ENCODE assay signal across 30 mouse cellular contexts in the genomic region with DNA sequence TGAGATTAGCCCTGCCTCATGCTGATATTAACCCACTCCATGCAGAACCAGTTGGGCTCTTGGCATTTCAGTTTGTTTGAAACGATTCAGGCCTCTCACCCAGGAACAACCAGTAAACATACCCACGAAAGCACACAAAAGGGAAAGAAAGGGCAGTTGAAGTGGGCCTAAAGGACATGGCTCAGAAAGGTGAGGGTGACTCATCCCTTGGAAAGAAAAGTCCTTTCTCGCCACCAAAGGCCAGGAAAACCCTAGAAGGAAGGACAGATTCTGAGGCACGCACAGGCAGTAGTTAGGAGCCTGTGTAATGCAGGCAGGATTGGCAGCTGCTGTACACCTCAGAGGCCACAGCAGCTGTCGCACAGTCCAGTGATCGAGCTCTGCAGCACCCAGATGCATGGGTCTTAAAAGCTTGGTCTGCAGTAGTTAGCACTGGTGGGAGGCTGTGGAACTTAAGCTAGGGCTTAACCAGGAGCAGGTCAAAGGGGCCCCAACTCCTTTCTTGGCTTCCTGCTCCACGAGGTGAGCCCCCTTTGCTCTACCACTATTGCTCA. TPM values are rescaled to one million over a fixed set of nuclear protein-coding genes. Genes with fewer than 3 reads are reported as not detected.
DNase-seq lines count a peak whose midpoint lies in the region; ATAC-seq and TF ChIP-seq lines count a peak whose summit lies in the region.
"Had no signal": no experiment of that assay in that cellular context is flagged by ENCODE, and none has a peak within 500 bp of the region (broad histone marks: within the 10 kb centered on the region; RNA-seq: fewer than 3 reads in every experiment).

No protein-coding gene starts in this region.

- peaks cover under 1% of the 10 kb centered on the region; the same call in 1 of the 2 replicates for H3K4me1 ChIP-seq in hindbrain, postnatal 0 days (ENCODE audit: insufficient read depth, low read length)
- H3K4me1 ChIP-seq in hindbrain, embryonic 10.5 days (replicated peaks) = peaks cover 8% of the 10 kb centered on the region
- 0 out of 2 replicates have a peak, but pooled peaks cover 6% of the 10 kb centered on the region for H3K4me1 ChIP-seq in embryonic facial prominence, embryonic 14.5 days (ENCODE audit: control insufficient read depth, insufficient read depth, low read length)

- DNase-seq in adrenal gland, adult 2 months = peak; percentile 36
- no peak for DNase-seq in adrenal gland, postnatal 14 days
- DNase-seq in hindbrain, postnatal 0 days (ENCODE audit: low spot score) = no peak
- no peak for DNase-seq in hindbrain, embryonic 10.5 days (ENCODE audit: low spot score)
- DNase-seq in embryonic facial prominence, embryonic 14.5 days (ENCODE audit: low spot score) = peak; percentile 50
- no peak for DNase-seq in urinary bladder, postnatal 36 days (ENCODE audit: low spot score in 2 of 2)
- DNase-seq in heart, postnatal 36 days = no peak
- DNase-seq: adrenal gland, adult 8-10 months; cerebellum, adult 9-11 months; embryo, embryonic 11 days; gastrocnemius, postnatal 25 days; heart, adult 11 months; heart, postnatal 10 days; kidney, adult 8-10 months; kidney, postnatal 10 days; layer of hippocampus, postnatal 36 days; left cerebral cortex, postnatal 4 days; liver, postnatal 0 days; right cerebral cortex, adult 18-20 months; right cerebral cortex, postnatal 4 days had no signal

- TF ChIP-seq CTCF in hindbrain, postnatal 0 days (IDR thresholded peaks at IDR 0.05; ENCODE audit: low read depth) = no peak

- intact Hi-C loops in heart, postnatal 36 days (cut with DNase I) = no loop called here

- no peak overlapping the region for H3ac ChIP-seq in myocyte (ENCODE audit: control insufficient read depth, insufficient read length)

- H3K4me2 ChIP-seq in hindbrain, postnatal 0 days (ENCODE audit: low read depth, low read length) = no peak overlapping the region
- H3K4me2 ChIP-seq in embryonic facial prominence, embryonic 14.5 days (ENCODE audit: low read depth, low read length) = no peak overlapping the region
- no peak overlapping the region for H3K4me2 ChIP-seq in myocyte (ENCODE audit: low read depth)
- H3K4me2 ChIP-seq: forebrain, embryonic 13.5 days; heart, embryonic 13.5 days; intestine, embryonic 15.5 days; midbrain, embryonic 11.5 days; neural tube, embryonic 12.5 days had no signal

- no peak overlapping the region for H3K4me3 ChIP-seq in hindbrain, postnatal 0 days (ENCODE audit: low read length)
- no peak overlapping the region for H3K4me3 ChIP-seq in hindbrain, embryonic 10.5 days
- no peak overlapping the region for H3K4me3 ChIP-seq in embryonic facial prominence, embryonic 14.5 days (ENCODE audit: low read depth, low read length)
- H3K4me3 ChIP-seq in myocyte = no peak overlapping the region
- H3K4me3 ChIP-seq: forebrain, embryonic 13.5 days; heart, embryonic 13.5 days; intestine, embryonic 15.5 days; neural tube, embryonic 12.5 days had no signal

- H3K79me2 ChIP-seq in myocyte (ENCODE audit: control insufficient read depth, insufficient read depth) = peaks cover 57% of the 10 kb centered on the region

- H3K9ac ChIP-seq in hindbrain, postnatal 0 days (replicated peaks; ENCODE audit: low read length) = no peak overlapping the region
- H3K9ac ChIP-seq in embryonic facial prominence, embryonic 14.5 days (ENCODE audit: low read depth, low read length) = no peak overlapping the region
- H3K9ac ChIP-seq: forebrain, embryonic 13.5 days; heart, embryonic 13.5 days; intestine, embryonic 15.5 days; liver, postnatal 0 days; neural tube, embryonic 12.5 days had no signal

- ATAC-seq in hindbrain, postnatal 0 days = no peak
- no peak; the same call in 1 of the 2 replicates for ATAC-seq in embryonic facial prominence, embryonic 14.5 days (ENCODE audit: low read depth)
- ATAC-seq: activated CD4-positive, CD25-positive, alpha-beta regulatory T cell, adult 4 months; forebrain, embryonic 13.5 days; hindbrain, embryonic 16.5 days; intestine, embryonic 15.5 days; liver, postnatal 0 days; midbrain, embryonic 16.5 days had no signal

- H3K9me3 ChIP-seq in hindbrain, postnatal 0 days (ENCODE audit: low read length) = no peaks in the 10 kb centered on the region
- H3K9me3 ChIP-seq in hindbrain, embryonic 10.5 days = no peaks in the 10 kb centered on the region
- H3K9me3 ChIP-seq in embryonic facial prominence, embryonic 14.5 days (ENCODE audit: control insufficient read depth, low read length) = no peaks in the 10 kb centered on the region
- H3K9me3 ChIP-seq: forebrain, embryonic 13.5 days; heart, embryonic 13.5 days; intestine, embryonic 15.5 days; neural tube, embryonic 12.5 days had no signal

- H3K36me3 ChIP-seq in hindbrain, postnatal 0 days (ENCODE audit: insufficient read depth, low read length) = peaks cover 27% of the 10 kb centered on the region
- H3K36me3 ChIP-seq in hindbrain, embryonic 10.5 days = peaks cover 77% of the 10 kb centered on the region
- peaks cover 56% of the 10 kb centered on the region for H3K36me3 ChIP-seq in embryonic facial prominence, embryonic 14.5 days (ENCODE audit: control insufficient read depth, insufficient read depth, low read length)
- peaks cover 15% of the 10 kb centered on the region for H3K36me3 ChIP-seq in myocyte (ENCODE audit: control insufficient read depth, insufficient read depth)

- no peaks in the 10 kb centered on the region for H3K27me3 ChIP-seq in hindbrain, postnatal 0 days (ENCODE audit: insufficient read depth, low read length)
- H3K27me3 ChIP-seq in hindbrain, embryonic 10.5 days (ENCODE audit: insufficient read depth, poor library complexity, severe bottlenecking) = no peaks in the 10 kb centered on the region
- no peaks in the 10 kb centered on the region for H3K27me3 ChIP-seq in embryonic facial prominence, embryonic 14.5 days (replicated peaks; ENCODE audit: control insufficient read depth, insufficient read depth, low read length)
- no peaks in the 10 kb centered on the region for H3K27me3 ChIP-seq in myocyte (ENCODE audit: control insufficient read depth, insufficient read depth, insufficient read length)
- H3K27me3 ChIP-seq: CH12.LX; forebrain, embryonic 13.5 days; heart, embryonic 13.5 days; intestine, embryonic 15.5 days; neural tube, embryonic 12.5 days had no signal

- WGBS in hindbrain, postnatal 0 days = 83% methylated on average over 7 of the region's 7 CpGs
- 91% methylated on average over 7 of the region's 7 CpGs for WGBS in hindbrain, embryonic 10.5 days
- 80% methylated on average over 7 of the region's 7 CpGs for WGBS in embryonic facial prominence, embryonic 14.5 days

- no peak for TF ChIP-seq POLR2A in myocyte (IDR thresholded peaks at IDR 0.05; ENCODE audit: insufficient read length, low read depth)

- H3K27ac ChIP-seq in hindbrain, postnatal 0 days = 0 out of 2 replicates have a peak overlapping the region, but pooled peaks have one; percentile 11
- H3K27ac ChIP-seq in hindbrain, embryonic 10.5 days = no peak overlapping the region
- H3K27ac ChIP-seq in embryonic facial prominence, embryonic 14.5 days (replicated peaks; ENCODE audit: low read depth, low read length) = no peak overlapping the region
- H3K27ac ChIP-seq: forebrain, embryonic 13.5 days; heart, embryonic 13.5 days; intestine, embryonic 15.5 days; neural tube, embryonic 12.5 days had no signal

TF ChIP-seq in myocyte, 11 proteins besides CTCF, POLR2A, EP300 and RAD21:
- TF ChIP-seq TCF12 (IDR thresholded peaks at IDR 0.05; ENCODE audit: insufficient read depth, poor library complexity, severe bottlenecking) (peak; percentile 26), REST (IDR thresholded peaks at IDR 0.05; ENCODE audit: insufficient read depth, insufficient read length) (no peak), MAX (IDR thresholded peaks at IDR 0.05; ENCODE audit: low read depth) (no peak), TCF3 (IDR thresholded peaks at IDR 0.05; ENCODE audit: insufficient read length, low read depth) (peak; percentile 52), MYOG (IDR thresholded peaks at IDR 0.05; ENCODE audit: control insufficient read depth in 1 of 3, insufficient read depth in 1 of 3, insufficient read length in 2 of 3, low read depth in 2 of 3) (peak; percentile 92 to 97 (median 94)), USF1 (IDR thresholded peaks at IDR 0.05; ENCODE audit: low read depth) (no peak), MYOD1 (IDR thresholded peaks at IDR 0.05; ENCODE audit: control insufficient read depth in 1 of 3, insufficient read length in 2 of 3, low read depth in 2 of 3) (peak; percentile 79 to 99 (median 93)), CEBPB (IDR thresholded peaks at IDR 0.05; ENCODE audit: insufficient read depth, poor library complexity, severe bottlenecking) (no peak)

RNA-seq across cellular contexts. Expression of a gene that starts 53.3 kb away (rescaled TPM):
- 10 to 100 TPM; 22.9 to 26.0 TPM for total RNA-seq in adrenal gland, adult 2 months (2021)
- 6.8 and 8.7 TPM in 2 replicates for polyA plus RNA-seq in adrenal gland, adult 2 months (2012; rRNA removed)
- 49.9 and 61.8 TPM in 2 replicates for total RNA-seq in adrenal gland, postnatal 14 days (2021)
- 30.8 and 34.8 TPM in 2 replicates for total RNA-seq in hindbrain, postnatal 0 days (2014; rRNA removed)
- polyA plus RNA-seq in hindbrain, postnatal 0 days (2015; fragmentation: Nextera tagmentation; extraction: Ambion mirVana) = 38.0 and 41.9 TPM in 2 replicates
- 51.1 and 56.5 TPM in 2 replicates for polyA plus RNA-seq in hindbrain, embryonic 10.5 days (2016; fragmentation: Nextera tagmentation; extraction: Ambion mirVana)
- polyA plus RNA-seq in embryonic facial prominence, embryonic 14.5 days (2014; fragmentation: Nextera tagmentation; extraction: Ambion mirVana) = 32.4 and 37.3 TPM in 2 replicates
- polyA plus RNA-seq in myocyte (2012; fragmentation: generic; extraction: Trizol) = 11.4 TPM
- 10 to 100 TPM; 27.2 to 27.6 TPM for total RNA-seq in heart, postnatal 36 days (2021)

RNA-seq across cellular contexts. Expression of a gene that starts 56.6 kb away (rescaled TPM):
- total RNA-seq in adrenal gland, adult 2 months (2021) = 100 to 1,000 TPM; 204 to 358 TPM
- polyA plus RNA-seq in adrenal gland, adult 2 months (2012; rRNA removed) = 303 and 351 TPM in 2 replicates
- total RNA-seq in adrenal gland, postnatal 14 days (2021) = 261 TPM in 2 replicates
- 7.1 and 11.2 TPM in 2 replicates for total RNA-seq in hindbrain, postnatal 0 days (2014; rRNA removed)
- polyA plus RNA-seq in hindbrain, postnatal 0 days (2015; fragmentation: Nextera tagmentation; extraction: Ambion mirVana) = 71.0 and 85.4 TPM in 2 replicates
- 138 and 158 TPM in 2 replicates for polyA plus RNA-seq in hindbrain, embryonic 10.5 days (2016; fragmentation: Nextera tagmentation; extraction: Ambion mirVana)
- polyA plus RNA-seq in embryonic facial prominence, embryonic 14.5 days (2014; fragmentation: Nextera tagmentation; extraction: Ambion mirVana) = 135 and 154 TPM in 2 replicates
- polyA plus RNA-seq in myocyte (2012; fragmentation: generic; extraction: Trizol) = 104 TPM
- 100 to 1,000 TPM; 329 to 387 TPM for total RNA-seq in heart, postnatal 36 days (2021)

Comparison
In these comparisons a context has a peak if more than half of its experiments do, and no peak if none do; other contexts are left out.
1. DNase-seq: peak in adrenal gland, adult 2 months (single experiment) and embryonic facial prominence, embryonic 14.5 days (single experiment); none in adrenal gland, postnatal 14 days (single experiment), hindbrain, postnatal 0 days (single experiment), hindbrain, embryonic 10.5 days (single experiment), urinary bladder, postnatal 36 days (0 of 2) and heart, postnatal 36 days (0 of 2).